ENCODE assay signal across 8 mouse cellular contexts in genomic region chr11:103142441-103143182, GRCm38 (mm10). TPM values are rescaled to one million over a fixed set of nuclear protein-coding genes. Genes with fewer than 3 reads are reported as not detected.
DNase-seq lines count a peak whose midpoint lies in the region; ATAC-seq and TF ChIP-seq lines count a peak whose summit lies in the region.

No protein-coding gene starts in this region.

- peak overlapping the region; percentile 65 for H3K9ac ChIP-seq in forebrain, postnatal 0 days
- H3K9ac ChIP-seq in hindbrain, embryonic 15.5 days = peak overlapping the region; percentile 42
- peak overlapping the region; percentile 68 for H3K9ac ChIP-seq in lung, embryonic 16.5 days (ENCODE audit: low read length)

- H3K27me3 ChIP-seq in forebrain, postnatal 0 days (ENCODE audit: insufficient read depth, low read length) = no peaks in the 10 kb centered on the region
- H3K27me3 ChIP-seq in hindbrain, embryonic 15.5 days = no peaks in the 10 kb centered on the region
- H3K27me3 ChIP-seq in lung, embryonic 16.5 days (ENCODE audit: control insufficient read depth, insufficient read depth, low read depth, low read length) = no peaks in the 10 kb centered on the region

- WGBS in forebrain, postnatal 0 days = 17% methylated on average over 8 of the region's 8 CpGs
- 19% methylated on average over 8 of the region's 8 CpGs for WGBS in hindbrain, embryonic 15.5 days
- 27% methylated on average over 8 of the region's 8 CpGs for WGBS in lung, embryonic 16.5 days

- ATAC-seq in forebrain, postnatal 0 days = peak; percentile 97
- ATAC-seq in hindbrain, embryonic 15.5 days (ENCODE audit: low FRiP score, low read depth) = peak; percentile 94
- peak; percentile 73 for ATAC-seq in lung, embryonic 16.5 days (ENCODE audit: low read depth)
- no peak for ATAC-seq in monocyte, adult 5-6 weeks (replicated peaks; ENCODE audit: insufficient number of reproducible peaks, low FRiP score, low TSS enrichment, poor library complexity, severe bottlenecking)

- H3K36me3 ChIP-seq in forebrain, postnatal 0 days (ENCODE audit: insufficient read depth) = peaks cover 15% of the 10 kb centered on the region
- peaks cover 19% of the 10 kb centered on the region for H3K36me3 ChIP-seq in hindbrain, embryonic 15.5 days
- peaks cover 8% of the 10 kb centered on the region; the same call in 1 of the 2 replicates for H3K36me3 ChIP-seq in lung, embryonic 16.5 days (ENCODE audit: control insufficient read depth, insufficient read depth, low read length)

- no peaks in the 10 kb centered on the region for H3K9me3 ChIP-seq in forebrain, postnatal 0 days (ENCODE audit: low read length)
- no peaks in the 10 kb centered on the region for H3K9me3 ChIP-seq in hindbrain, embryonic 15.5 days
- no peaks in the 10 kb centered on the region for H3K9me3 ChIP-seq in lung, embryonic 16.5 days (ENCODE audit: control insufficient read depth, low read length)

- TF ChIP-seq CTCF in forebrain, postnatal 0 days (IDR thresholded peaks at IDR 0.05; ENCODE audit: low read depth) = peak; percentile 59

- peak overlapping the region; percentile 36 for H3K4me3 ChIP-seq in forebrain, postnatal 0 days (ENCODE audit: low read depth, low read length)
- peak overlapping the region; percentile 35 for H3K4me3 ChIP-seq in hindbrain, embryonic 15.5 days
- H3K4me3 ChIP-seq in lung, embryonic 16.5 days (ENCODE audit: low read length) = peak overlapping the region; percentile 33

- peak overlapping the region; percentile 95 for H3K27ac ChIP-seq in forebrain, postnatal 0 days (ENCODE audit: low read depth, low read length)
- peak overlapping the region; percentile 93 for H3K27ac ChIP-seq in hindbrain, embryonic 15.5 days (replicated peaks)
- peak overlapping the region; percentile 95 for H3K27ac ChIP-seq in lung, embryonic 16.5 days (ENCODE audit: low read length)

- DNase-seq in T-cell, adult 2 months (ENCODE audit: low spot score) = peak; percentile 70
- DNase-seq in cerebellum, adult 18-20 months = peak; percentile 86 to 90
- DNase-seq in forebrain, postnatal 0 days = peak; percentile 95
- DNase-seq in layer of hippocampus, postnatal 25 days (ENCODE audit: extremely low spot score in 1 of 2, low spot score in 1 of 2) = peak; percentile 66
- peak; percentile 69 for DNase-seq in retina, postnatal 7 days (ENCODE audit: low read depth, low spot score)

- H3K4me1 ChIP-seq in forebrain, postnatal 0 days (ENCODE audit: insufficient read depth) = 0 out of 2 replicates have a peak, but pooled peaks cover 4% of the 10 kb centered on the region
- H3K4me1 ChIP-seq in hindbrain, embryonic 15.5 days (replicated peaks) = peaks cover 26% of the 10 kb centered on the region
- peaks cover 30% of the 10 kb centered on the region for H3K4me1 ChIP-seq in lung, embryonic 16.5 days (replicated peaks; ENCODE audit: control insufficient read depth, insufficient read depth, low read length)

- peak overlapping the region; percentile 68 for H3K4me2 ChIP-seq in forebrain, postnatal 0 days (ENCODE audit: low read depth)
- H3K4me2 ChIP-seq in hindbrain, embryonic 15.5 days = peak overlapping the region; percentile 64
- peak overlapping the region; percentile 57 for H3K4me2 ChIP-seq in lung, embryonic 16.5 days (ENCODE audit: low read depth, low read length)

RNA-seq across cellular contexts. Expression of gene Hexim2, which starts 10.4 kb away (rescaled TPM):
- total RNA-seq in forebrain, postnatal 0 days (2014; rRNA removed) = 30.8 and 47.0 TPM in 2 replicates
- 16.5 and 27.9 TPM in 2 replicates for polyA plus RNA-seq in forebrain, postnatal 0 days (2015; fragmentation: Nextera tagmentation; extraction: Ambion mirVana)
- 23.5 and 28.4 TPM in 2 replicates for polyA plus RNA-seq in hindbrain, embryonic 15.5 days (2015; fragmentation: Nextera tagmentation; extraction: Ambion mirVana)
- total RNA-seq in layer of hippocampus, postnatal 25 days (2021) = 10 to 100 TPM; 13.2 to 14.7 TPM
- 8.7 and 10.1 TPM in 2 replicates for polyA plus RNA-seq in lung, embryonic 16.5 days (2015; fragmentation: Nextera tagmentation; extraction: Ambion mirVana)
- total RNA-seq in monocyte, adult 5-6 weeks (2017) = 0.87 to 2.5 TPM in 2 of 3 replicates, not detected in the other

RNA-seq across cellular contexts. Expression of gene Hexim1, which starts 26.6 kb away (rescaled TPM):
- total RNA-seq in forebrain, postnatal 0 days (2014; rRNA removed) = 19.0 and 20.5 TPM in 2 replicates
- polyA plus RNA-seq in forebrain, postnatal 0 days (2015; fragmentation: Nextera tagmentation; extraction: Ambion mirVana) = 3.7 and 3.9 TPM in 2 replicates
- polyA plus RNA-seq in hindbrain, embryonic 15.5 days (2015; fragmentation: Nextera tagmentation; extraction: Ambion mirVana) = 3.7 and 3.9 TPM in 2 replicates
- total RNA-seq in layer of hippocampus, postnatal 25 days (2021) = 10 to 100 TPM; 52.3 to 53.3 TPM
- polyA plus RNA-seq in lung, embryonic 16.5 days (2015; fragmentation: Nextera tagmentation; extraction: Ambion mirVana) = 4.6 and 5.2 TPM in 2 replicates
- total RNA-seq in monocyte, adult 5-6 weeks (2017) = 90.9 to 99.4 TPM (median 96.2 TPM) in 3 replicates

RNA-seq across cellular contexts. Expression of gene Fmnl1, which starts 28.3 kb away (rescaled TPM):
- 6.5 and 9.4 TPM in 2 replicates for total RNA-seq in forebrain, postnatal 0 days (2014; rRNA removed)
- 4.8 and 7.1 TPM in 2 replicates for polyA plus RNA-seq in forebrain, postnatal 0 days (2015; fragmentation: Nextera tagmentation; extraction: Ambion mirVana)
- 7.0 and 7.8 TPM in 2 replicates for polyA plus RNA-seq in hindbrain, embryonic 15.5 days (2015; fragmentation: Nextera tagmentation; extraction: Ambion mirVana)
- total RNA-seq in layer of hippocampus, postnatal 25 days (2021) = 100 to 1,000 TPM; 127 to 147 TPM
- polyA plus RNA-seq in lung, embryonic 16.5 days (2015; fragmentation: Nextera tagmentation; extraction: Ambion mirVana) = 2.9 and 3.0 TPM in 2 replicates
- total RNA-seq in monocyte, adult 5-6 weeks (2017) = 189 to 455 TPM (median 252 TPM) in 3 replicates

RNA-seq across cellular contexts. Expression of gene Acbd4, which starts 41.1 kb away (rescaled TPM):
- 27.2 and 28.5 TPM in 2 replicates for total RNA-seq in forebrain, postnatal 0 days (2014; rRNA removed)
- 20.1 and 27.1 TPM in 2 replicates for polyA plus RNA-seq in forebrain, postnatal 0 days (2015; fragmentation: Nextera tagmentation; extraction: Ambion mirVana)
- 11.1 and 13.3 TPM in 2 replicates for polyA plus RNA-seq in hindbrain, embryonic 15.5 days (2015; fragmentation: Nextera tagmentation; extraction: Ambion mirVana)
- total RNA-seq in layer of hippocampus, postnatal 25 days (2021) = 10 to 100 TPM; 79.5 to 90.4 TPM
- polyA plus RNA-seq in lung, embryonic 16.5 days (2015; fragmentation: Nextera tagmentation; extraction: Ambion mirVana) = 22.8 and 28.7 TPM in 2 replicates
- total RNA-seq in monocyte, adult 5-6 weeks (2017) = 21.8 to 32.6 TPM (median 28.3 TPM) in 3 replicates

RNA-seq across cellular contexts. Expression of gene Plcd3, which starts 41.2 kb away (rescaled TPM):
- 8.5 and 8.8 TPM in 2 replicates for total RNA-seq in forebrain, postnatal 0 days (2014; rRNA removed)
- 3.6 TPM in 2 replicates for polyA plus RNA-seq in forebrain, postnatal 0 days (2015; fragmentation: Nextera tagmentation; extraction: Ambion mirVana)
- polyA plus RNA-seq in hindbrain, embryonic 15.5 days (2015; fragmentation: Nextera tagmentation; extraction: Ambion mirVana) = 3.7 and 4.4 TPM in 2 replicates
- total RNA-seq in layer of hippocampus, postnatal 25 days (2021) = 10 to 100 TPM in 1 of 2 experiments, 1 to 10 TPM in 1; 9.1 to 10.2 TPM
- polyA plus RNA-seq in lung, embryonic 16.5 days (2015; fragmentation: Nextera tagmentation; extraction: Ambion mirVana) = 3.1 and 3.3 TPM in 2 replicates
- total RNA-seq in monocyte, adult 5-6 weeks (2017) = 0.97 TPM in 1 of 3 replicates, not detected in the others

Comparison
In these comparisons a context has a peak if more than half of its experiments do, and no peak if none do; other contexts are left out.
1. RNA of gene Fmnl1, which starts 28.3 kb away (total RNA-seq): 189 to 455 TPM in monocyte, adult 5-6 weeks and 127 to 147 TPM in layer of hippocampus, postnatal 25 days; 6.5 to 9.4 TPM in forebrain, postnatal 0 days; every median in the first group is over 10 times any median in the second.
2. Peak in every context shown above with its lines, with median percentiles within 50 percentile points of each other: DNase-seq, H3K27ac ChIP-seq, H3K4me2 ChIP-seq, H3K4me3 ChIP-seq and H3K9ac ChIP-seq.